Mouse (Mus musculus) c-Kit-negative CD71-positive TER-119-positive erythroid progenitor cells, embryonic 14.5 days (primary cell): ENCODE results near the gene Ttyh2.
A peak's percentile ranks its signal among the peaks of the same experiment; 100 is the strongest.

ENCODE experiments used
- DNase-seq: peaks from one replicate; pipeline ENCODE4 v3.0.0-alpha.2; 2013; ENCODE audit warnings: low read depth, low spot score

Ttyh2 gene

GRCm38 (mm10) chr11:114675341-114675825, at the start of gene Ttyh2:
Gene Ttyh2, plus strand, starts transcription at chr11:114675431.
- DNase-seq = peak; percentile 32

- no peak for DNase-seq
Observed at GRCm38 (mm10) chr11:114626071-114626690, 49.0 kb upstream of the Ttyh2 start.

GRCm38 (mm10) chr11:114627036-114627435, 48.2 kb upstream of the Ttyh2 start:
- no peak for DNase-seq

DNA sequence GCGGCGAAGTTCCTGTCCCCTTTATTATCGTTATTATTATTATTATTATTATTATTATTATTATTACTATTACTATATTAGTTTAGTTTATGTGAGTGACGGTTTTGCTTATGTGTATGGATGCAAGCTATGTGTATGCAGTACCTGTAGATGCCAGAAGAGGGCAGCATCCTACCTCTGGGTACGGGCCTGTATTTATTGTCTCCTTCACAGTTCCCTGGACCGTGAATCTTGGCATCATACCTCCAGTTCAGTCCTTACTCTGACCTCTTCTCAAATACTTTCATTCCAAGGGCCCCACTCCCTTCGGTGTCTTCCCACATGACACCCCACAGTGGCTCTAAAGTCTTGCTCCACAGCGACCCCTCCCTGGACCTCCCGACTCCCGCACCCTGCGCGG, 47.2 kb upstream of the Ttyh2 start:
- DNase-seq = no peak

DNA sequence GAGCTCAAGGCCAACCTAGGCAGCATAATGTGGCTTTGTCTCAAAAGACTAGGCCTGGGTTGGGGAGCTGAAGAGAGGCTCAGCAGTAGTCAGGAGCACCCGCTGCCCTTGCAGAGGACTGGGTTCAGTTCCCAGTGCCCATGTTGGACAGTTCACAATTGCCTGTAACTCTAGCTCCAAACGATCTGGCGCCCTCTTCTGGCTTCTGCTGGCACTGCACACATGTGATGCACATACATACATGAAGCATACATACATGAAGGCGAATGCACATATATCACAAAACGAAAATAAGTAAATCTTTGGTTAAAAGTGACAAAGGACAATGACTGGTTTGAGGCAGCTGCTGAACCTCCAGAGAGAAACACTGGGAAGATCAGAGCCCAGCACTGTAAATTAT, 45.2 kb upstream of the Ttyh2 start:
- DNase-seq = no peak

- no peak for DNase-seq
Observed at GRCm38 (mm10) chr11:114632266-114632665, 43.0 kb upstream of the Ttyh2 start.

GRCm38 (mm10) chr11:114636292-114636691, 38.9 kb upstream of the Ttyh2 start:
- DNase-seq = no peak

DNA sequence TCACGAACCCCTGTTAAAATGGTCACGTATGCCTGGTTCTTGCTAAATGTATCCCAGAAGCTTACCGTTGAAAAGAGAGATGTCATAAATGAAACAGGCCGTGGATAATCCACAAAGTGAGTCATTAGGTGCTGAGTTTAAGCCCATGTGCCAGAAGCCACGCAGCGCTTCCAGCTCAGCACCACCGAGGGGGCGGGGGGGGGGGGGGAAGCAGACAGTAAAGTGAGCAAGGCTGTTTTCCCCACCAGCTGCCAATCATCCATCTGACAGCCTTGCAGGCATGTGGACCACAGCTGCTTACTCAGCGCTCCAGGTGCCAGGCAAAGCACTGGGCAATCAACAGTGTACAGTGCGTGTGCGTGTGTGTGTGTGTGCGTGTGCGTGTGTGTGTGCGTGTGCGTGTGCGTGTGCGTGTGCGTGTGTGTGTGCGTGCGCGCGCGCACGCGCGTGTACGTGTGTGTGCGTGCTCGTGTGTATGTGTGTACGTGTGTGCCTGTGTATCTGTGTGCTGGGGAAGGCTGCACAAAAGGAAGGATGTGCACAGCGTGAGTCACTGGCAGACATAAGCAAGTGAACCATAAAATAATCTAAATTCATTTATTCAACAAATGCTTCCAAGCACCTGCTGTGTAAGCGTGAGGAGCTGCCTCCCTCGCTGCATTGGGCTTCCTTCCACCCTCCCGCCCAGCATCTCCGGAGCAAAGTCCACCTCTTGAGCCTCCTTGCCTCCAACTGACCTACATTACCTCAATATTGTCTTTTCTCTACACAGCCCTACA, 38.3 kb upstream of the Ttyh2 start:
- DNase-seq = no peak

DNA sequence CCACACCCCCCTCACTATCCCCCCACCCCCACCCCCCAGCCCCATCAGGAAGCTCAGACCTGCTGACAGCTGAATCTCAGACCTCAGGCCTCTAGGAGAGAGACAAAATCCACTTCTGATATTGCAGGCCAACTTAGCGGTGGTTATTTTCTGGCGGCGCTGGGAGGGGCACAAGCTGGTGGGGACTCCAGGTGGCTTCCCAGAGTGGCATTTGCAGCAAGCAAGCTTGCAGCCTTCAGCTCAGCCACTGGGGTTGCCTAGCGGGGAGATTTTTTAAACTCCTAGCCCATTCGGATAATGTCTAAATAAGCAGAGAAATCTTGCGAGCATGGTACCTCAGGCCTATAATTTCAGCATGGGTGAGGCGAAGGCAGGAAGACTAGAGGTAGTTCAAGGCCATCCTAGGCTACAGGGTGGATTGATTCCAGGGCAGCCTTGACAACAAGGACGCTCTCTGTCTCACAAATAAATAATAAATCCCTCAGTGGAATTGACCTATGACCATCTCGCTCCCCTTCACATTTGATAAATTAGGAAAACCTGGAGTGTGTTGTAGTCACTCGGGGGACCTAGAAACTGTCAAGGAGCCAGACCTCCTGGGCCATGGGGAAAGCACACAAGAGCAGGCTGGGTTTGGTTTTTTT, 36.5 kb upstream of the Ttyh2 start:
- no peak for DNase-seq

GRCm38 (mm10) chr11:114639681-114640103, 35.5 kb upstream of the Ttyh2 start:
- no peak for DNase-seq

DNA sequence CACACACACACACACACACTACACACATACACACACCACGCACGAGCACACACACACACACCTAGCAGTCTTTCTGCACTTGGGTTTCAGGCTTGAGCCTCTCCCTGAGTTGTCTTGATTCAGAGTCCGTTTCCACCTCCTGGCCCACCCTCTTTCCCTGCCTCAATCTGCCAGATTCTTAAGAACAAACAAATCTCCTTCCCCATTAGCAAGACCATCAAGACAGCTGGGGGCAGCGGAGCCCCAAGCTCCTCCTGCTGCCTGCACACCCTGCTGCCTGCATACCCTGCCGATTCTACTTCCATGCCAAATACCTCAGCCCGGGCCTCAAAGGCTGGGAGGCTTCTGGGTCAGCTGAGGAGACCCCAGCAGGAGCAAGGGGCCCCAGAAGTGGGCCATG, 34.6 kb upstream of the Ttyh2 start:
- no peak for DNase-seq

DNA sequence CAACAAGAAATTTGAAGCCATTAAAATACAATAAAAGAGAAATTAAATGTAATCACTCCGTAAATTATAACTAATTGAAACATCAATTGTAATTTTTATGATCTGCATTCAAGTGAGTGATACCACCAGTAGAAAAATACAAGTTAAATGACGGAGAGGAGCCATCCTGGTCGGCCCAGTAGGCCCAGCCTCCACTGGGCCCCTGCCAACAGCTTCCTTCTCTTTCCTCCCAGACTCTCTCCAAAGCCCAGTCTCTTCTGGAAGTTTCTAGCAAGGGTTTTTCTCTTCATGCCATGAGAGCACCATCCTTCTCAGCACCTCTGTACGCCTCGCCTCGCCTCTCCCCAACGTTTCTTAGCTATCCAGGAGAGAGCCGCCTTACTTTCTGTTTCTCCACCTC, 34.1 kb upstream of the Ttyh2 start:
- no peak for DNase-seq

DNA sequence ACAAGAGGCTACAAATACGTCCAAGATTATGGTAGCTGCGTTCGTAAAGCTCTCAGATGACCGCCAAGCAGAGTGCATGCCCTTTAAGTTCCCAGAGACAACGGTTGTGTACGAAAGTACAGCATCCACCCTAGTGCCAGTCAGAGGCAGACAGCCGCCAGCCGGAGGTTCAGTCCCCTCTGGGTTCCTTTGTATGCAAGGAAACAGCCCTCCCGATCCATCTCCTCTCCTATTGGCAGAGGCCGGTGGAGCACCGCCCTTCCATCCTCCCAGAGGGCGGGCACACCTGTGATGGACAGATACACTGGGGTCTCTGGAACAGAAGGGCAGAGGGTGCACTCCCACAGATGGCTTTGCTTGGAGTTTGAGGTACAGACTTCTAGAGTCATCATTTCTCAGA, 33.0 kb upstream of the Ttyh2 start:
- DNase-seq = no peak

DNA sequence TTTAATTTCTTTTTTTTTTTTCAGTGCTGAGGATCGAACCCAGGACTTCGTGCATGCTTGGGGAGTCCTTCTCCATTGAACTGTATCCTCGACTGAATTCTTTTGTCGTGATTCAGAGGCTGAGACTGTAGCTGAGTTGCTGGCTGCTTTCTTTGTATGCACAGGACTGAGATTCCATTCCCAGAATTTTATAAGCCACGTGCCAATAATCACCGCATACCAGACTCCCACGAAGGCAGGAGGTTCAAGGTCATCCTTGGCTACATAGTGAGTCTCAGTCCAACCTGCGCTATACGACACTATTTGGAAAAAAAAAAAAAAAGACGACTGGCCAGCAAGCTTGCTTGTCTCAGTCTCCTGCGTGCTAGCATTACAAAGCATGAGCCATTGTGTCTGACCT, 32.3 kb upstream of the Ttyh2 start:
- DNase-seq = no peak

DNA sequence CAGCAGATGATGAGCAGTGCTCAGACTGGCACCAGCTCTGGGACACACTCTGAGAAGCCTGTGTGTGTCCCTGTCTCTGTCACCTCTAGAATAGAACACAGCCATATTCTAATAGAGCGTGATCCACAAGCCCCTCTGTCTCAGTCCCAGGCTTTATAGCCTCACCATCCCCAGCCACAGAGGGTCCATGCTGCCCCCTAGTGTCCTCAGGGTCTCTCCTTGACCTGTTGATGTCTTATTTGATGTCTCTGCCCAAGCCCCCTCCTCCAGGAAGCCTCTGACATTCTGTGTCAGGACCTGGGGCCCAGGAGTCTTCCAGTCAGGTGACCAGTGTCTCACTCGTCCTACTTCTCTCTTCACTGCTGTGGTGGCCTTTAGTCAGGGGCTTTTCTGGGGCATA, 31.1 kb upstream of the Ttyh2 start:
- DNase-seq = no peak

DNA sequence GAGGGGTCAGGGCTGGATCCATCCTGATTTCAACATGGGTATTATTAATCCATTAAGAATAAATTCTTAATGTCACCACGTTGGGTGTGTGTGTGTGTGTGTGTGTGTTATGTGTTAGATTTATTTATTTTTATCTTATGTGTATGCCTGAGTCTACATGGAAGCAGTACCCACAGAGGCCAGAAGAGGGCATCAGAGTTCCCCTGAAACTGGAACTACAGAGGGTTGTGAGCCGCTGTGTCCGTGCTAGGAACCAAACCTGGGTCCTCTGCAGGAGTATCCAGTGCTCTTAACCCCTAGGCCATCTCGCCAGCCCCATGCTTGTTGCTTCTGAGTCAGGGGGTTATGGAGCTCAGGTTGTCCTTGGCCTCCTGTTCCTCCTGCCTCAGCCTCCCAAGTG, 25.7 kb upstream of the Ttyh2 start:
- DNase-seq = no peak

- DNase-seq = no peak
Observed at GRCm38 (mm10) chr11:114652531-114652930, 22.7 kb upstream of the Ttyh2 start.

DNA sequence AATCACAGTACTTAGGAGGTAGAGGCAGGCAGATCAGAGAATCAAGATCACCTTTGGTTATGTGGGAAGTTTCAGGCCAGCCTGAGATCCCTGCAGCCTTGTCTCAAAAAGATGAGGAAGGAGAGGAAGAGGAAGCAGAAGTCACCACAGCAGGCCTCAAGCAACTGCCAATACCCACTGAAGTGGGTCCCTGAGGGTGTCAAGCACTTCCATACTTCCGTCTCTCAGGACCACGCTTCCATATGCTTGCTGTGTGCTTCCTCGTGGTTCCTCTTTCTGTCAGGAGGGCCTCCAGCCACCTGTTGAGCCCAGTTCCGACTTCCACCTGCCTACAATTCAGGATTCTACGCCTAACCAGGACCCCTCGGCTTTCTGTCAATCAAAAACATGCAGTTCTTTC, 21.6 kb upstream of the Ttyh2 start:
- DNase-seq = no peak

DNA sequence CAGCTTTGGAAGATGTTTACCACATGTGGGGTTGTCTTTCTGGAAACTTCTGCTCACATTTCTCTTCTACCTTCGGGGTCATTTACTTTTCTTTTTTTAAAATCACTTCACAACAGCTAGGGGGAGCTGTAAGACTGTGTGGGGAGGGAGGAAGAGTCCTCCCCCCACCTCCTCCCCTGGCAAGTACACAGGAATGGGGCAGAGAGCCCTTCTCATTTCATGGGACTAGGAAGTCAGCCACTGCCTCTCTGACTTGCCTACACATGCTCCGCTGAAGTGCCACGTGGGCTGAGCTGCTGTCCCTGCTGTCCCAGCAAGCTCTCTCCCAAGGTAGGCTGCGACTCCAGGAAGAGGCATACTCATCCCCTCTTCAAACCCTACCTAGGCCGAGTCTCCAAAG, 20.7 kb upstream of the Ttyh2 start:
- DNase-seq = no peak

GRCm38 (mm10) chr11:114655350-114656008, 19.8 kb upstream of the Ttyh2 start:
- DNase-seq = no peak

DNA sequence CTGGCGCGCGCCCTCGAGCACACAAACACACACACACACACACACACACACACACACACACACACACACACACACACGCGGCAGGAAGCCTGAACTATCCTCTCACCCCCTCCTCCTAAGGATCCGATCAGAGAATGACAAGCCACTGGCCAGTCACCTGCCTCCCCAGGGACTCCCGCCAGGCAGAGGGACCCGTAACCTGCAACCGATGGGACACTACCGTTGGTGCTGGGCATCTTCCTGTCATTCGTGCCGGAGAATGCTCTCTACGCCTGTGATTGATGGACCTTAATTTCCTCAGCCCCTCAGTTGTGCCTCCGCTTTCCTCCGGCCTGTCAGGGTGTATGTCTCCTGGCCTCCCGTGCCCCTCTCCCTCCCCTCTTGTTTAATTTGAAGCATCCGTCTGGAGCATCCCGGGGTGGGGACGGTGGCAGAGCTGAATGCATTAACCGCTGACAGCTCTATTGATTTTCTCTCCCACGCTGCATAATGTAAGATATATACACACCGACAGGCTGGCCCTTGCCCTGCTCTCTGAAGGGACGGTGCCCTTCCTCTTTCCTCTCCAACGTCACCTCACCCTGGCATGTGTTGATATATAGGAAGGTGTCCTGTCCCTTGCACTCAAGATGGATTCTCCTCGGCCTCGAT, 18.1 kb upstream of the Ttyh2 start:
- DNase-seq = no peak

- DNase-seq = no peak
Observed at GRCm38 (mm10) chr11:114657737-114658136, 17.5 kb upstream of the Ttyh2 start.
